Mouse (Mus musculus) hindbrain, embryonic 12.5 days (tissue): Measurements from ENCODE around the gene Mttp. TPM values are rescaled to one million over a fixed set of nuclear protein-coding genes. Genes with fewer than 3 reads are reported as not detected.

Experiments used
- ATAC-seq: fragments of 200-750 bp; cut with Nextera tagmentation; 2 replicates; pipeline ENCODE4 v1.8.0; 2017; ENCODE audit warnings: moderate TSS enrichment; ENCODE audit not compliant: low FRiP score
- H3K27ac ChIP-seq: fragments of 300-500 bp; sonication (generic); 2 replicates; pipeline ENCODE4 v1.5.1; 2016; ENCODE audit warnings: mild to moderate bottlenecking
- H3K27me3 ChIP-seq: fragments of 300-500 bp; sonication (generic); 2 replicates; pipeline ENCODE4 v1.6.1; 2016; ENCODE audit warnings: mild to moderate bottlenecking
- H3K36me3 ChIP-seq: fragments of 300-500 bp; sonication (generic); 2 replicates; pipeline ENCODE4 v1.6.1; 2016; ENCODE audit warnings: mild to moderate bottlenecking
- H3K4me1 ChIP-seq: fragments of 300-500 bp; sonication (generic); 2 replicates; pipeline ENCODE4 v1.6.1; 2016
- H3K4me2 ChIP-seq: fragments of 300-500 bp; sonication (generic); replicated peaks from 2 replicates; pipeline ENCODE4 v1.6.1; 2016; ENCODE audit warnings: mild to moderate bottlenecking
- H3K4me3 ChIP-seq: fragments of 300-500 bp; sonication (generic); 2 replicates; pipeline ENCODE4 v1.5.1; 2016; ENCODE audit warnings: mild to moderate bottlenecking
- H3K9ac ChIP-seq: fragments of 300-500 bp; sonication (generic); 2 replicates; pipeline ENCODE4 v1.6.1; 2016; ENCODE audit warnings: mild to moderate bottlenecking, moderate library complexity
- H3K9me3 ChIP-seq: fragments of 300-500 bp; sonication (generic); replicated peaks from 2 replicates; pipeline ENCODE4 v1.6.1; 2016; ENCODE audit warnings: mild to moderate bottlenecking
- WGBS: fragments of 180-500 bp; shearing (Covaris S2); methylation state at CpG from one replicate; pipeline ENCODE4 v1.1.7; 2016; 5-methylcytosine and 5-hydroxymethylcytosine counted together
- polyA plus RNA-seq: library from polyadenylated mRNA; unstranded; fragments of >200 nt; fragmentation: Nextera tagmentation; extraction: Ambion mirVana; gene quantifications from 2 replicates; pipeline ENCODE4 v1.2.1, GENCODE M21; 2016

Gene Mttp
- polyA plus RNA-seq, 1 experiment from 2014 or later = 10.0 TPM

- H3K4me1 ChIP-seq = 0 out of 2 replicates have a peak, but pooled peaks cover 2% of the 10 kb centered on the region
- no peak overlapping the region for H3K9ac ChIP-seq
Observed at GRCm38 (mm10) chr3:138130692-138131091, 14.1 kb downstream of the Mttp start.

GRCm38 (mm10) chr3:138129110-138129509, 15.7 kb downstream of the Mttp start:
- no peaks in the 10 kb centered on the region for H3K36me3 ChIP-seq
- no peaks in the 10 kb centered on the region for H3K9me3 ChIP-seq
- WGBS = 96% methylated on average over 6 of the region's 6 CpGs
- no peaks in the 10 kb centered on the region for H3K27me3 ChIP-seq
- H3K4me1 ChIP-seq = 0 out of 2 replicates have a peak, but pooled peaks cover 2% of the 10 kb centered on the region
- H3K4me2 ChIP-seq = no peak overlapping the region
- no peak overlapping the region for H3K27ac ChIP-seq
- no peak overlapping the region for H3K9ac ChIP-seq
- ATAC-seq = no peak
- H3K4me3 ChIP-seq = no peak overlapping the region

More at GRCm38 (mm10) chr3:138130692-138131091, 14.1 kb downstream of the Mttp start:
- 41% methylated on average over 1 of the region's 1 CpGs for WGBS
- Histone ChIP-seq H3K4me2 (no peak overlapping the region), H3K27ac (no peak overlapping the region), H3K4me3 (no peak overlapping the region), H3K9me3 (no peaks in the 10 kb centered on the region), H3K36me3 (no peaks in the 10 kb centered on the region), H3K27me3 (no peaks in the 10 kb centered on the region)
- no peak for ATAC-seq

- H3K9ac ChIP-seq = no peak overlapping the region
- 84% methylated on average over 10 of the region's 10 CpGs for WGBS
- no peaks in the 10 kb centered on the region for H3K27me3 ChIP-seq
- H3K4me1 ChIP-seq = no peaks in the 10 kb centered on the region
- no peak overlapping the region for H3K4me2 ChIP-seq
- H3K27ac ChIP-seq = no peak overlapping the region
- ATAC-seq = no peak
- no peaks in the 10 kb centered on the region for H3K36me3 ChIP-seq
- H3K4me3 ChIP-seq = no peak overlapping the region
- H3K9me3 ChIP-seq = no peaks in the 10 kb centered on the region
Observed at GRCm38 (mm10) chr3:138123842-138124241, 20.9 kb downstream of the Mttp start.

- H3K4me3 ChIP-seq = no peak overlapping the region
- H3K4me1 ChIP-seq = no peaks in the 10 kb centered on the region
- no peak for ATAC-seq
- H3K27me3 ChIP-seq = no peaks in the 10 kb centered on the region
- H3K9me3 ChIP-seq = no peaks in the 10 kb centered on the region
- no peaks in the 10 kb centered on the region for H3K36me3 ChIP-seq
- no peak overlapping the region for H3K9ac ChIP-seq
- H3K27ac ChIP-seq = no peak overlapping the region
- 93% methylated on average over 2 of the region's 2 CpGs for WGBS
- no peak overlapping the region for H3K4me2 ChIP-seq
Observed at GRCm38 (mm10) chr3:138121461-138121860, 23.3 kb downstream of the Mttp start.

GRCm38 (mm10) chr3:138119444-138120105, 25.2 kb downstream of the Mttp start:
- no peak overlapping the region for H3K4me2 ChIP-seq
- H3K36me3 ChIP-seq = no peaks in the 10 kb centered on the region
- no peak overlapping the region for H3K4me3 ChIP-seq
- no peak overlapping the region for H3K9ac ChIP-seq
- no peak for ATAC-seq
- no peaks in the 10 kb centered on the region for H3K4me1 ChIP-seq
- no peak overlapping the region for H3K27ac ChIP-seq
- no peaks in the 10 kb centered on the region for H3K27me3 ChIP-seq
- H3K9me3 ChIP-seq = no peaks in the 10 kb centered on the region
- 93% methylated on average over 16 of the region's 16 CpGs for WGBS

- ATAC-seq = no peak
- no peaks in the 10 kb centered on the region for H3K4me1 ChIP-seq
- H3K27me3 ChIP-seq = no peaks in the 10 kb centered on the region
- no peak overlapping the region for H3K4me3 ChIP-seq
- no peak overlapping the region for H3K9ac ChIP-seq
- no peaks in the 10 kb centered on the region for H3K9me3 ChIP-seq
- no peak overlapping the region for H3K27ac ChIP-seq
- WGBS = 84% methylated on average over 14 of the region's 14 CpGs
- no peak overlapping the region for H3K4me2 ChIP-seq
- H3K36me3 ChIP-seq = no peaks in the 10 kb centered on the region
Observed at GRCm38 (mm10) chr3:138118831-138119230, 25.9 kb downstream of the Mttp start.

GRCm38 (mm10) chr3:138118392-138118791, 26.4 kb downstream of the Mttp start:
- no peaks in the 10 kb centered on the region for H3K36me3 ChIP-seq

GRCm38 (mm10) chr3:138116871-138117270, 27.9 kb downstream of the Mttp start:
- Histone ChIP-seq H3K27ac (no peak overlapping the region), H3K4me2 (no peak overlapping the region), H3K9me3 (no peaks in the 10 kb centered on the region), H3K4me3 (no peak overlapping the region), H3K36me3 (no peaks in the 10 kb centered on the region), H3K27me3 (no peaks in the 10 kb centered on the region), H3K9ac (no peak overlapping the region), H3K4me1 (no peaks in the 10 kb centered on the region)
- 88% methylated on average over 4 of the region's 4 CpGs for whole genome bisulfite sequencing
- ATAC-seq = no peak

More at GRCm38 (mm10) chr3:138118392-138118791, 26.4 kb downstream of the Mttp start:
- H3K9ac ChIP-seq = no peak overlapping the region
- WGBS = 77% methylated on average over 6 of the region's 6 CpGs
- H3K4me3 ChIP-seq = no peak overlapping the region
- H3K27ac ChIP-seq = no peak overlapping the region
- no peak overlapping the region for H3K4me2 ChIP-seq
- no peaks in the 10 kb centered on the region for H3K4me1 ChIP-seq
- no peaks in the 10 kb centered on the region for H3K27me3 ChIP-seq
- ATAC-seq = no peak
- no peaks in the 10 kb centered on the region for H3K9me3 ChIP-seq

GRCm38 (mm10) chr3:138114106-138114505, 30.7 kb downstream of the Mttp start:
- no peak overlapping the region for H3K4me2 ChIP-seq
- no peak overlapping the region for H3K9ac ChIP-seq
- H3K36me3 ChIP-seq = no peaks in the 10 kb centered on the region
- no peak overlapping the region for H3K27ac ChIP-seq
- 79% methylated on average over 17 of the region's 17 CpGs for WGBS
- ATAC-seq = no peak
- no peaks in the 10 kb centered on the region for H3K9me3 ChIP-seq
- H3K27me3 ChIP-seq = no peaks in the 10 kb centered on the region
- no peaks in the 10 kb centered on the region for H3K4me1 ChIP-seq
- H3K4me3 ChIP-seq = no peak overlapping the region

GRCm38 (mm10) chr3:138110910-138111782, 33.6 kb downstream of the Mttp start:
- H3K4me2 ChIP-seq = no peak overlapping the region
- H3K27ac ChIP-seq = no peak overlapping the region
- H3K9me3 ChIP-seq = no peaks in the 10 kb centered on the region
- no peaks in the 10 kb centered on the region for H3K36me3 ChIP-seq
- WGBS = 90% methylated on average over 19 of the region's 19 CpGs
- no peak for ATAC-seq
- H3K4me1 ChIP-seq = no peaks in the 10 kb centered on the region
- H3K9ac ChIP-seq = no peak overlapping the region
- no peaks in the 10 kb centered on the region for H3K27me3 ChIP-seq
- H3K4me3 ChIP-seq = no peak overlapping the region

GRCm38 (mm10) chr3:138106887-138107286, 37.9 kb downstream of the Mttp start:
- no peak overlapping the region for H3K9ac ChIP-seq
- no peaks in the 10 kb centered on the region for H3K27me3 ChIP-seq
- H3K9me3 ChIP-seq = no peaks in the 10 kb centered on the region
- H3K27ac ChIP-seq = no peak overlapping the region
- H3K4me2 ChIP-seq = no peak overlapping the region
- WGBS = 93% methylated on average over 10 of the region's 10 CpGs
- H3K4me3 ChIP-seq = no peak overlapping the region
- H3K36me3 ChIP-seq = no peaks in the 10 kb centered on the region
- no peaks in the 10 kb centered on the region for H3K4me1 ChIP-seq
- ATAC-seq = no peak

- ATAC-seq = no peak
- Histone ChIP-seq H3K4me2 (no peak overlapping the region), H3K9me3 (no peaks in the 10 kb centered on the region), H3K4me1 (no peaks in the 10 kb centered on the region), H3K4me3 (no peak overlapping the region), H3K36me3 (no peaks in the 10 kb centered on the region), H3K27me3 (no peaks in the 10 kb centered on the region), H3K27ac (no peak overlapping the region), H3K9ac (no peak overlapping the region)
- 72% methylated on average over 5 of the region's 5 CpGs for WGBS
Observed at GRCm38 (mm10) chr3:138105056-138105455, 39.7 kb downstream of the Mttp start.
